Mouse (Mus musculus) ES-E14 (cell line): ENCODE measurements at regions not wholly inside any gene's neighbourhood (a gene's known extent, or its start where the extent isn't known, plus 50 kb on each side); places are given as distances from the start of the nearest gene placed in this dataset.

Experiments
- HCFC1 ChIP-seq: IDR thresholded peaks from 2 replicates; pipeline ENCODE4 v1.6.1; 2012; ENCODE audit warnings: low read length, inconsistent platforms, borderline replicate concordance; ENCODE audit not compliant: insufficient read depth
- MAFK ChIP-seq: IDR thresholded peaks from 2 replicates; pipeline ENCODE4 v1.6.1; 2014; ENCODE audit warnings: mild to moderate bottlenecking, low read depth, low read length, inconsistent platforms; ENCODE audit not compliant: insufficient read depth

- TF ChIP-seq MAFK (no peak), HCFC1 (no peak)
Measured at GRCm38 (mm10) chr17:47276639-47277038, 92.0 kb upstream of the Mrps10 start.
